Mouse (Mus musculus) urinary bladder, postnatal 25 days (tissue): ENCODE results near the gene Gucy2d.

Experiments used
- DNase-seq: peaks from one replicate; pipeline ENCODE4 v3.0.0; 2022; ENCODE audit warnings: low spot score

Gene Gucy2d

GRCm38 (mm10) chr7:98447585-98448308, 7.5 kb downstream of the Gucy2d start:
- DNase-seq, result no peak

GRCm38 (mm10) chr7:98448309-98448630, 8.1 kb downstream of the Gucy2d start:
- DNase-seq, result no peak

- DNase-seq, result no peak
These were observed 9.5 kb downstream of the Gucy2d start for GRCm38 (mm10) chr7:98449696-98450095.

GRCm38 (mm10) chr7:98454397-98455120, 14.3 kb downstream of the Gucy2d start:
- DNase-seq, result no peak

GRCm38 (mm10) chr7:98460319-98460718, 20.1 kb downstream of the Gucy2d start:
- DNase-seq, result no peak

GRCm38 (mm10) chr7:98469089-98469488, 28.9 kb downstream of the Gucy2d start:
- no peak for DNase-seq

- no peak for DNase-seq
These were observed 32.3 kb downstream of the Gucy2d start for GRCm38 (mm10) chr7:98472529-98472928.

- no peak for DNase-seq
These were observed 34.3 kb downstream of the Gucy2d start for GRCm38 (mm10) chr7:98474558-98474957.

- no peak for DNase-seq
These were observed 36.9 kb downstream of the Gucy2d start for GRCm38 (mm10) chr7:98477153-98477552.

GRCm38 (mm10) chr7:98480481-98480880, 40.3 kb downstream of the Gucy2d start:
- no peak for DNase-seq

- DNase-seq, result peak; percentile 84
These were observed 41.0 kb downstream of the Gucy2d start for GRCm38 (mm10) chr7:98481066-98481734.

- no peak for DNase-seq
These were observed 41.6 kb downstream of the Gucy2d start for GRCm38 (mm10) chr7:98481861-98482260.

- no peak for DNase-seq
These were observed 42.5 kb downstream of the Gucy2d start for GRCm38 (mm10) chr7:98482551-98483267.

GRCm38 (mm10) chr7:98483268-98483607, 43.0 kb downstream of the Gucy2d start:
- no peak for DNase-seq

- DNase-seq, result no peak
These were observed 44.7 kb downstream of the Gucy2d start for GRCm38 (mm10) chr7:98484878-98485277.

- DNase-seq, result no peak
These were observed 45.3 kb downstream of the Gucy2d start for GRCm38 (mm10) chr7:98485508-98485907.

GRCm38 (mm10) chr7:98486471-98486917, 46.3 kb downstream of the Gucy2d start:
- DNase-seq, result no peak

GRCm38 (mm10) chr7:98487202-98487980, 47.2 kb downstream of the Gucy2d start:
- no peak for DNase-seq

GRCm38 (mm10) chr7:98488398-98489130, 48.3 kb downstream of the Gucy2d start:
- DNase-seq, result no peak

- no peak for DNase-seq
These were observed 48.9 kb downstream of the Gucy2d start, which contains the start of gene Lrrc32 for GRCm38 (mm10) chr7:98489131-98489530. Gene Lrrc32, plus strand, starts transcription at chr7:98489283.

GRCm38 (mm10) chr7:98489623-98490084, 49.4 kb downstream of the Gucy2d start:
- DNase-seq, result peak; percentile 80
